Mouse (Mus musculus): Measurements from ENCODE around the gene Cep128.

Cep128 gene

DNA sequence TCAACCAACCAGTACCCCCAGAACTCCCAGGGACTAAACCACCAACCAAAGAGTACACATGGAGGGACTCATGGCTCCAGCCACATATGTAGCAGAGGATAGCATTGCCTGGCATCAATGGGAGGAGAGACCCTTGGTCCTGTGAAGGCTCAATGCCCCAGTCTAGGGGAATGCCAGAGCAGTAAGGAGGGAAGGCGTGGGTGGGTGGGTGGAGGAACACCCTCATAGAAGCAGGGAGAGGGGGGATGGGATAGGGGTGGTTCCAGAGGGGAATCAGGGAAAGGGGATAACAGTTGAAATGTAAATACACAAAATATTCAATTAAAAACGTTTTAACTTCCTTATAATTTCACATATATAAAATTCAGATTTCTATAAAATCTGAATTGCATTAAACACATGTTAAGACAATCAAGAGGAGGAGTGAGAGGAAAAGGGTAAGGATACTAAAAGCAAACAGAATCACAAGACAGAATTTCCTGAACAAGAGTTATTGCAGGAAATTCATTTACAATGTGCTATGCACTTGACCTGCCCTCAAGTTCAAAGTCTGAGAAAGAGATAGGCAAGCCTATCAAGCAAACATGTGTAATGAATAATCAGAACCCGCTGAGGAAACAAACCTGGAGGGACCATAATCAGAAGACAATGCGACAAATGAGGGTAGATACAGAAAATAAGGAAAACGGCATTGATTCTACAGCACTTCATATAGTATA lies 207.2 kb downstream of the Cep128 start:
- no peak for DNase-seq

GRCm38 (mm10) chr12:91171613-91172012 lies 212.6 kb downstream of the Cep128 start:
- no peak for DNase-seq

GRCm38 (mm10) chr12:91161015-91161730 lies 223.0 kb downstream of the Cep128 start:
- DNase-seq = no peak

- no peak for DNase-seq
Measured at GRCm38 (mm10) chr12:91158481-91158880, 225.7 kb downstream of the Cep128 start.

- DNase-seq = no peak
Measured at GRCm38 (mm10) chr12:91154052-91154451, 230.2 kb downstream of the Cep128 start.

DNA sequence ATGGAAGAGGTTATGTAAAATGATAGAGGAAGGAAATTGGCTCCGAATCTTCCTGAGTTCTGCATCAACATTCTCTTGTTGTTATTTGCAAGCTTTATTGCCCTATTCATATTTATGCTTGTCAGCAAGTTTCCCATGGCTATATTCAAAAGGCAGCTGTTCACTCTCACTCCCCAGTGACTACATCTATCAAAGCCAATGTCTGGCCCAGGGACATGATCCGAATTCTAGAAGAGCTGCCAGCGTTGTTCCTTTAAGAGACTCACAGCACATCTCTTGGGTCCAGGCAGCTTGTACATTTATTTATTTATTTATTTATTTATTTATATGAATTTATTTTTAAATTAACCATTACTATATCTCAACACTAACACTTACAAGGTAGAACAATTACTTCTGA lies 235.1 kb downstream of the Cep128 start:
- no peak for DNase-seq

DNA sequence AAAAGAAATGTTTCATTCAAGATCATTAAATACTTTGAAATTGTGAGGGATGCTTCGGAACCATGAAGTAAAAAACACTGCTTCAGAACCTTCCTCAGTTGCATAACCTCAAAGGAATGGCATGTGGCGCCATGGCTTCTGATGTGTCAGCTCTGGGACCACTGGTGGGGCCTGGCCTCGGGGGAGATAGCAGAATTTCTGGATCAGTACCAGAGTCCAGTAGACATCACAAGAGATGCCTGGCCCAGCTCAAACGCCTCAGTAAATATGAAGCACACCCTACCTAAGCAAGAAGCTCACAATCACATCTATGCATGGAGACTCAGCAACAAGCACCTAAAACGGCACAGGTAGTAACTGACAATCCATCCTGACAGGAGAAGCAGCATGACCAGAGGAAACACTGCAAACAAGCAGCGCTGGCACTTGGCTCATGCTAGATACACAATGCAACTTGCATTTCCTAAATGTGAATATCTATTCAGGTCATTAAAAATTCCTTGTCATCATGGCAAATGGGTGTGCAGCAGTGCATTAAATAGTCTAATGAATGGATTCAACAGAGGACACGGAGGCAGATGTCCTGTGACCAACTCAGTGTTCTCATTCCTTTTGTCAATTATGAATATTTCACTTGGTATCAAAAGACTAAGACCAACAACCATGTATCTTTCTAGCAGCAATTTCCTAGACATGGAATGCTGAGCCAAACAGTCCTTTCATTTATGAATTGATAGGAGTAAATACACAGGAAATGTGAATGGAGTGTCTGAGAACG lies 249.3 kb downstream of the Cep128 start:
- DNase-seq = no peak

DNA sequence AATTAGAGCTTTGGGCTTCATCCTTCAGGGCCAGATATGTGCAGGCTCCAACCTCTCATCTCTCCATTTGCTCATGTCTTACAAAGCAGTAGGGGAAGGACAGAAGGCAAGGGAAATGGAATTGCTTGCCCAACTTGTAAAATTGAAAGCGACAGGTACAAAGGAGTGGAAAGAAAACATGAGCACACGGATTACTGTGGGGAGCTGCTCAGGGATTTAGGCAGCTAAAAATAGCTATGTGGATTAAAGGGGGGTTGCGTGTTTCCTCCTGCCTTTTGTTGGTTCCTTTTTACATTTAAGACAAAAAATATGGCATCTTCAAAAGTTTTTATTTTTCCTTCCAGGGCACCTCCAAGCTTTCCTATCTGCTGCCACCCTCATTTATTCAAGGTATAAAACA lies 269.2 kb downstream of the Cep128 start:
- DNase-seq = no peak

DNA sequence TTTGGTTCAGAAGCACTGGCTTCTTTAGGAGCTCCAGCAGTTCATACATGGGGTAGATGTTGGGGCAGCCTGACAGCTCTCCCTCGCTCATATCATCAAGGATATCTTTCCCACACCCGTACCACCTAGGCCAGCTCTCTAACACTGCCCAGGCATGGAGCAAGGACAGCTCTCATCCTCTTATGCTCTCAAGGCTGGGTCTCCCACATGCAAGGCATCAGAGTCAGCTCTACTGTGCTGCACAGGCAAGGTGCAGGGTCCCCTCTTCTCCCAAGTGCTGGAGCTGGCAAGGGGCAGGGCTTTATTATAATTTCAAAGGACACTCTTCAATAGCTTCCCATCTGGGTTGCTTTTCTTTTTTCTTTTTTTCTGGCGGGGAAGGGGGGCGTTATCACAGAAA lies 280.9 kb downstream of the Cep128 start:
- no peak for DNase-seq

GRCm38 (mm10) chr12:91097869-91098268 lies 286.3 kb downstream of the Cep128 start:
- no peak for DNase-seq

- no peak for DNase-seq
Measured at GRCm38 (mm10) chr12:91096197-91096596, 288.0 kb downstream of the Cep128 start.

DNA sequence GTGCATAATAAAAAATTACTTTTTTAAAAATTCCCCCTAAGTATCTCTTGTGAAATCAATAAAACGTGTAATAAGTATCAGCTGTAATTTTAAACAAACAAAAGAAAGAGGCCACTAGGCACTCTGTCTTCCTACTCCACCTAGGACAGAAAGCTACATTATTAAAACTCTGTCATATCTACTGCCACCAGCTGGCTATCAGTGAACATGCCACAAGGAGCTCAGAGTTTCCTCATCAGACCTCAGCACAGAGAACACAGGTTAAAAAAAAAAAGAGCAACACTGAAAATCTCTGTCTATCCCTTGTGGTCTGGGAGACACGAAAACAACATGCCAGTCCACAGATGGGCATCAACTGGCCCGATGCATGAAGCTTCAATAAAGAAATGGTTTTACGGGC lies 295.9 kb downstream of the Cep128 start:
- no peak for DNase-seq

DNA sequence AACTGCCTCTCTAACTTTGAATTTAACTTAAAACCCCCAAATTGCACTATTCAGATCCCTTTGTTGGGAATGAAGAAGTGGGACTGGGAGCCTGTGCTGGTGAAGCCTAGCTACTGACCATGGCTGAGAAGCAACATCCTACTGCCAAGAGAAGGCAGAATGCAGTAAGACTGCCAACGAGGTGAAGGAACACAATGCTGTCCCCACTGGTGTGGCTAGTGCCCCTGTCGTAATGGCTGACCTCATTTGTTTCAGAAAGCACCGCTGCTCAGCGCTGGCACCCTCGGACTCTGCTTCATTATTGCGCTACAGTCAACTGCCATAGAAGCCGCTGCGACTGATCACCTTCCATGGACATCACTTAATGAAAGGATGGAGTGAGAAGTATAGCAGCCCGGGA lies 298.2 kb downstream of the Cep128 start:
- no peak for DNase-seq

DNA sequence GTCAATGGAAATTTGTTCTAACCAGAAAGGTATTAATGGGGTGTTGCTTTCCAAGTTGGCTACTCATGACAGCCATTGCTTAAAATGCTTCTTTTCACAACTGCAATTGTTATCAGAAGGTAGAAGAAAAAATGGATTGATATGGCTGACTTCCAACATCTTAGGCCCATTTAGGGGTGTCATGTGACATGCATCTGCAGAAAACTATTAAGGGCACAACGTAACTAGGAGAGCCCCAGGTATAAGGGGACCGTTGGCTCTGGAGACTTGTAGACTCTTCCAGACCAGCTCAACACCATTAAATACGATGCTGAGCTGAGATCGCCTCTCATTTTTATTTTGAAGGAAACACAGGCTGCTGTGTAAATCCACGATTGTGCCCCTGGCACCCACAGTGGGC lies 308.6 kb downstream of the Cep128 start:
- DNase-seq = no peak

- no peak for DNase-seq
Measured at GRCm38 (mm10) chr12:91070551-91071045, 313.6 kb downstream of the Cep128 start.

GRCm38 (mm10) chr12:91067083-91067441 lies 317.1 kb downstream of the Cep128 start:
- no peak for DNase-seq

- DNase-seq = no peak
Measured at GRCm38 (mm10) chr12:91066286-91067082, 317.7 kb downstream of the Cep128 start.

GRCm38 (mm10) chr12:91065423-91065822 lies 318.8 kb downstream of the Cep128 start:
- no peak for DNase-seq

DNA sequence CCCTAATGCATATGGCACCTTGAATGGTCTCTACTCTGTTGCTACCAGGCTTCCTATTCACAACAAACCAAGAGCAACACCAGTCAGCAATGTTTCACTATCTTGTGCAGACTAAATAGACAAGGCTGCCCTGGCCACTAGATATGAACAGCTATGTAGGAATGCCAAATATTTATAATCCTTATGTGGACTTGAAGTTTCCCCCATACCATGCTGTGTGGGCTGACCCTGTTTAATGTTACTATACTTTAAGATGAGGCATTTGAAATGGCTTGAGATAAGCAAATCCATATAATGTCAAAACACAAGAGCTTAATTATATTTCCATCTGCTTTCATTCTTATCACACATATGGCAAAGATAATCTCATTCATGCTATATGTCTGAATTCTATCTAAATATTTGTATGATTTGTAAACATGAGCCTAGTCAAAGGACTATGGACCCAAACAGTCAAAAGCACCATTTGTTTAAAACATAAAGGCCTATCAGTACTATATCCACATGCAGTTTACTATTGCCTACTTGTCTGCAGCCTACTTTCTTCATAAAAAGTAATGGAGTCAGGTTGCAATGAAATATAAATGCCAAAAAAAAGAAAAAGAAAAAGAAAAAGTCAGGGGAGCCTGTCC lies 319.7 kb downstream of the Cep128 start:
- no peak for DNase-seq

DNA sequence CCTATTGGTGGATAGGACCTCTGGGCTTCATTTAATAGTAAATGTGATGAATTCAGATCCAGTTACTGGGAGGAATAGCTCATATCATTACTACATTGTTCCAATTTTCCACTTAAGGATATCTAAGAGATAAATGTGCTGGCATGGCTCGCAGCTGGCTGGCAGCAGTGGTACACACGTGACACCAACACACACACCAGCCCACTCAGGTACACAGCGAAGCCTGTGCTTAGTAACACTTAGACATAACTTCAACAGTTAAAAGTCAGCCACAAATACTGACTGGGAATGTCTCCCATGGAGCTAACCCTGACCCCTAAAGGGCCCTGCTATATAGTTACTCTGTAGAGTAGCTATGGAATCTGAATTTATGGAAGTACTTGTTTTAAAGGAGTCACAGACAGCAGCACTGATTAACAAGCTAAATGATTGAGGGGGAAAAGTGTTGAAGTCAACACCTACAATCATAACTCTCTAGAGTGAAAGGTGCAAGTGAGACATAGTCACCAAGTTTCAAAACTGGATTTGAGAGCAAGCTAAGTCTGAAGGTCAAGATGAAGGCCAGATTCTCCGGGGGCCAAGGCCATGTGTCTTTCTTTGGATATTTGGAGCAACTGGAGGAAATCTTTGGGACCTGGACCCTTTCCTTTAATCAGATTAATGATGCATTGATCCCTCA lies 320.7 kb downstream of the Cep128 start:
- no peak for DNase-seq

DNA sequence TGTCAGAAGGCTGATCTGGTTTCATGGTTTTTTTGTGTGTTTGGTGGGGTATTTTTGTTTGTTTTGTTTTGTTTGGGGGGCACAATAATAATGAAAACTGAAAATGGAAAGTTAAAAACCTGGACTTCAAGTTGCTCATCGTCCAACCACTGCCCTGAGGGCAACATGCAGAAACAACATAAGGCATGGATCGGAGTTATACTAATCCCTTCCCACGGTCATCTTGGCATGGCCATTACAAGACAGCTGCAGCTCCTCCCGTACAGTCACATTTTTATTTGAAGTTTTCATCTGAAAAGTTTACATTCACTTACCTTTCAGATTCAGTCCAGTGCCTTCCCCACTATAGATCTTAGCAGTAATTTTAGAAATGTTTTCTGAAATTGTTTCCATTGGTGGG lies 321.5 kb downstream of the Cep128 start:
- no peak for DNase-seq
